Mouse (Mus musculus) monocyte, adult 59 days (primary cell): ENCODE data around the gene Rras. TPM values are rescaled to one million over a fixed set of nuclear protein-coding genes. Genes with fewer than 3 reads are reported as not detected.

Experiments used
- total RNA-seq, 2 experiments: library from RNA; stranded (reverse); gene quantifications; one replicate each; pipeline ENCODE4 v1.2.4; 2023

The Rras gene
- total RNA-seq = 100 to 1,000 TPM; 157 to 168 TPM

GRCm38 (mm10) chr7:45017242-45018061 is at the start of gene Rras:
Gene Rras (plus strand): TSS chr7:45017961.

GRCm38 (mm10) chr7:44974383-44975116 is 43.2 kb upstream of the Rras start, which contains the start of gene Cpt1c:
Gene Cpt1c (minus strand): TSS chr7:44974851.

GRCm38 (mm10) chr7:44986192-44986878 is 31.4 kb upstream of the Rras start, which contains the start of gene Prmt1:
Gene Prmt1 (minus strand): TSS chr7:44986568.

GRCm38 (mm10) chr7:44997231-44997939 is 20.4 kb upstream of the Rras start, which contains the start of gene Irf3:
Gene Irf3 (plus strand): TSS chr7:44997648.

GRCm38 (mm10) chr7:44998501-44998955 is 19.2 kb upstream of the Rras start, which contains the start of gene Bcl2l12:
Gene Bcl2l12 (minus strand): TSS chr7:44998712.

GRCm38 (mm10) chr7:45015957-45016612 is 1.7 kb upstream of the Rras start, which contains the start of gene Scaf1:
Gene Scaf1 (minus strand): TSS chr7:45016363.

GRCm38 (mm10) chr7:45052862-45053116 is 35.0 kb downstream of the Rras start, which contains the start of gene Prr12:
Gene Prr12 (minus strand): TSS chr7:45052881.

GRCm38 (mm10) chr7:45062239-45062835 is 44.6 kb downstream of the Rras start, which contains the start of the genes Nosip and Prrg2:
Gene Nosip (plus strand): TSS chr7:45062429.
Gene Prrg2 (minus strand): TSS chr7:45062677.

Other genes with a start within 250 kb of the Rras start
- gene Nup62, start 201.9 kb upstream of the Rras start, total RNA-seq = 10 to 100 TPM; 26.2 to 31.2 TPM
- gene Il4i1, start 201.6 kb upstream of the Rras start, total RNA-seq = 10 to 100 TPM; 12.7 to 14.3 TPM
- 1 to 10 TPM; 4.7 to 6.0 TPM for gene Atf5, start 201.3 kb upstream of the Rras start, total RNA-seq
- 10 to 100 TPM; 28.4 to 31.3 TPM for gene Akt1s1, start 169.0 kb upstream of the Rras start, total RNA-seq
- gene Tbc1d17, start 168.9 kb upstream of the Rras start, total RNA-seq = 10 to 100 TPM; 78.0 to 79.4 TPM
- 10 to 100 TPM; 83.9 to 88.5 TPM for gene Pnkp, start 160.8 kb upstream of the Rras start, total RNA-seq
- 10 to 100 TPM; 59.0 to 65.1 TPM for gene Ptov1, start 148.2 kb upstream of the Rras start, total RNA-seq
- 10 to 100 TPM; 51.0 to 54.3 TPM for gene Med25, start 125.2 kb upstream of the Rras start, total RNA-seq
- 10 to 100 TPM in 1 of 2 experiments, 1 to 10 TPM in 1; 8.5 to 13.7 TPM for gene Fuz, start 121.9 kb upstream of the Rras start, total RNA-seq
- 10 to 100 TPM; 65.0 to 66.5 TPM for gene Ap2a1, start 88.5 kb upstream of the Rras start, total RNA-seq
- not detected for gene Tsks, start 74.8 kb upstream of the Rras start, total RNA-seq
- 1 to 10 TPM in 1 of 2 experiments, under 1 TPM in 1; 0.63 to 2.0 TPM for gene Cpt1c, start 43.1 kb upstream of the Rras start, total RNA-seq
- 10 to 100 TPM; 73.2 to 92.6 TPM for gene Prmt1, start 31.4 kb upstream of the Rras start, total RNA-seq
- 100 to 1,000 TPM in 1 of 2 experiments, 10 to 100 TPM in 1; 99.4 to 105 TPM for gene Irf3, start 20.3 kb upstream of the Rras start, total RNA-seq
- 10 to 100 TPM; 12.7 to 21.1 TPM for gene Bcl2l12, start 19.2 kb upstream of the Rras start, total RNA-seq
- 10 to 100 TPM; 79.7 to 88.3 TPM for gene Scaf1, start 1.6 kb upstream of the Rras start, total RNA-seq
- 10 to 100 TPM; 36.6 to 38.5 TPM for gene Prr12, start 34.9 kb downstream of the Rras start, total RNA-seq
- 10 to 100 TPM; 43.8 to 49.1 TPM for gene Nosip, start 44.5 kb downstream of the Rras start, total RNA-seq
- gene Prrg2, start 44.7 kb downstream of the Rras start, total RNA-seq = 10 to 100 TPM; 14.4 to 16.2 TPM
- 1 to 10 TPM; 3.8 to 4.9 TPM for gene Rcn3, start 74.3 kb downstream of the Rras start, total RNA-seq
- gene Fcgrt, start 85.9 kb downstream of the Rras start, total RNA-seq = 100 to 1,000 TPM; 134 to 157 TPM
- 1,000 to 10,000 TPM; 2,292 to 2,480 TPM for gene Rps11, start 106.5 kb downstream of the Rras start, total RNA-seq
- gene Rpl13a, start 110.8 kb downstream of the Rras start, total RNA-seq = 1,000 to 10,000 TPM; 1,720 to 2,206 TPM
- not detected for gene Gm45713, start 118.3 kb downstream of the Rras start, total RNA-seq
- 10 to 100 TPM; 38.8 to 44.7 TPM for gene Flt3l, start 118.5 kb downstream of the Rras start, total RNA-seq
- gene Pih1d1, start 136.3 kb downstream of the Rras start, total RNA-seq = 10 to 100 TPM; 40.7 to 42.0 TPM
- gene Aldh16a1, start 136.6 kb downstream of the Rras start, total RNA-seq = 100 to 1,000 TPM; 133 to 144 TPM
- not detected for gene Slc17a7, start 146.0 kb downstream of the Rras start, total RNA-seq
- not detected for gene Gfy, start 161.6 kb downstream of the Rras start, total RNA-seq
- gene Pth2, start 163.0 kb downstream of the Rras start, total RNA-seq = not detected
- gene Ccdc155, start 186.9 kb downstream of the Rras start, total RNA-seq = not detected
- 1 to 10 TPM in 1 of 2 experiments, under 1 TPM in 1; 0.71 to 1.8 TPM for gene Dkkl1, start 194.2 kb downstream of the Rras start, total RNA-seq
- gene Tead2, start 197.8 kb downstream of the Rras start, total RNA-seq = 1 to 10 TPM in 1 of 2 experiments, under 1 TPM in 1; 0.46 to 3.1 TPM
- 100 to 1,000 TPM; 153 to 162 TPM for gene Cd37, start 221.2 kb downstream of the Rras start, total RNA-seq
- gene Slc6a16, start 223.1 kb downstream of the Rras start, total RNA-seq = not detected